Mouse (Mus musculus) urinary bladder, postnatal 14 days (tissue): ENCODE data around the gene Defa2.
"Not testable (repeated sequence)": the region's sequence is repeated elsewhere in the genome, so short reads cannot be mapped to it uniquely, and the experiment has no call there.

Source experiments
- DNase-seq: peaks from one replicate; pipeline ENCODE4 v3.0.0; 2021; ENCODE audit warnings: low spot score

Gene Defa2

DNA sequence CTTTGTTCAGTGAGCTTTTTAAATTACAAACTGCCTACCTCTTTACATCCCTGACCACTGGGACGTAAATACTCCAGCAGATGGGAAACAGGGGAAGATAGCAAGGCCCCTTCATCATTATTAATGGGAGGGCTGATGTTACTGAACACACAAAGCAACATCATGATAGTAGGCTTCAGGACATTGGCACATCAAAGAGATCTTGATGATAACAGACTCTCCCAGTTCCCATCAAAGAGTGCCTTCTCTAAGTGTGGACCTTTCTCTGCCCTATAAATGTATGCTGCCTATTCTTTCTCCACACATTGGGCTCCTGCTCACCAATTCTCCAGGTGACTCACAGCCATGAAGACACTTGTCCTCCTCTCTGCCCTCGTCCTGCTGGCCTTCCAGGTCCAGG lies at the start of gene Defa2:
Gene Defa2 (plus strand): TSS at position 301 of the 400 bp plus-strand sequence.
- not testable (repeated sequence) for DNase-seq

DNA sequence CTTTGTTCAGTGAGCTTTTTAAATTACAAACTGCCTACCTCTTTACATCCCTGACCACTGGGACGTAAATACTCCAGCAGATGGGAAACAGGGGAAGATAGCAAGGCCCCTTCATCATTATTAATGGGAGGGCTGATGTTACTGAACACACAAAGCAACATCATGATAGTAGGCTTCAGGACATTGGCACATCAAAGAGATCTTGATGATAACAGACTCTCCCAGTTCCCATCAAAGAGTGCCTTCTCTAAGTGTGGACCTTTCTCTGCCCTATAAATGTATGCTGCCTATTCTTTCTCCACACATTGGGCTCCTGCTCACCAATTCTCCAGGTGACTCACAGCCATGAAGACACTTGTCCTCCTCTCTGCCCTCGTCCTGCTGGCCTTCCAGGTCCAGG lies 13.2 kb downstream of the Defa2 start, which contains the start of gene Defa33:
Gene Defa33 (plus strand): TSS at position 301 of the 400 bp plus-strand sequence.
- not testable (repeated sequence) for DNase-seq

DNA sequence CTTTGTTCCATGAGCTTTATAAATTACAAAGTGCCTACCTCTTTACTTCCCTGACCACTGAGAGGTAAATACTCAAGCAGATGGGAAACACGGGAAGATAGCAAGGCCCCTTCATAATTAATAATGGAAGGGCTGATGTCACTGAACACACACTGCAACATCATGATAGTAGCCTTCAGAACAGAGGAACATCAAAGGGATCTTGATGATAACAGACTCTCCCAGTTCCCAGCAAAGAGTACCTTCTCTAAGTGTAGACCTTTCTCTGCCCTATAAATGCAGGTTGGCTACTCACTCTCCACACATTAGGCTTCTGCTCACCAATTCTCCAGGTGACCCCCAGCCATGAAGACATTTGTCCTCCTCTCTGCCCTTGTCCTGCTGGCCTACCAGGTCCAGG lies 48.8 kb downstream of the Defa2 start, which contains the start of gene Defa36:
Gene Defa36 (plus strand): TSS at position 301 of the 400 bp plus-strand sequence.
- DNase-seq, result not testable (repeated sequence)
